Mouse (Mus musculus) cerebellum, adult 11-12 months (tissue): ENCODE results near the gene Slc35f1.
A peak's percentile ranks its signal among the peaks of the same experiment; 100 is the strongest.
"Not testable (repeated sequence)": the region's sequence is repeated elsewhere in the genome, so short reads cannot be mapped to it uniquely, and the experiment has no call there.

Experiments
- DNase-seq: peaks from one replicate; pipeline ENCODE4 v3.0.0; 2022

The Slc35f1 gene

GRCm38 (mm10) chr10:52791560-52791959 is 101.2 kb downstream of the Slc35f1 start:
- peak; percentile 2 for DNase-seq

GRCm38 (mm10) chr10:52797454-52797853 is 107.1 kb downstream of the Slc35f1 start:
- no peak for DNase-seq

DNA sequence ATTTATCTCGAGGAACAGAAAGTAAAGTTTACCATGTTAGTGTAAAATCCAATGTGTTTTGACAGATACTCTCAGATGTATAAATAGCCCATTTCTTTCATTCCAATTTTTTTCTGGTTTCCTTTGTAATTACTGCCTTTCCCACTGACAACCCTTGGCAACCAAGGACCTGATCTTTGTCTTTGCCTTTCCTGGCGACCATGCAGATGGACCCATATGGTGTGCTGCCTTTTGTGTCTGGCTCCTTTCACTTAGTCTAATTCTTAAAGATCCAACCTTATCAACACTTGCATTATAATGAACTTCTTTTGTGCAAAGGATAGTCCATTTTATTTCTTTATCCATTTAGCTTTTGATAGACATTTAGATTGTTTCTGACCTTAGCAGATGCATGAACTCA is 117.5 kb downstream of the Slc35f1 start:
- no peak for DNase-seq

DNA sequence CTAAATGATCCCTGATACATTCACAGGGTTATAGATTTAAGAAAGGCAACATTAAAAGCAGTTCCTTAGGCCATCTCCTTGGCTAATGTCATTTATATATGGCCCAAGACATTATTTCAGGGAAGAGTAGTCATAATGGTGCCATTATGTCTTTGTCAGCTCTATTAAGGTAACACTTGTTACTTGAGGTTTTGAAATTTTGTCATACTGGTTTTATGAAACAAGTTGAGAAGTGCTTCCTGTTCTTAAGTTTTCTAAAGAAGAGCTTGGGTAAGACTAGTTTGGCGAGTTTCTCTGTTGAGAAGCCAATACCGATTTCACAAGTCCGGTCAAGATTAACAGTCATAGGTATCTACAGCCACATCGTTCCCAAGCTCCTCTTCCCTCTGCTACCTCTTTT is 122.5 kb downstream of the Slc35f1 start:
- no peak for DNase-seq

GRCm38 (mm10) chr10:52814358-52814757 is 124.0 kb downstream of the Slc35f1 start:
- no peak for DNase-seq

- DNase-seq, result no peak
Measured at GRCm38 (mm10) chr10:52819661-52820060, 129.3 kb downstream of the Slc35f1 start.

GRCm38 (mm10) chr10:52822909-52823308 is 132.6 kb downstream of the Slc35f1 start:
- no peak for DNase-seq

DNA sequence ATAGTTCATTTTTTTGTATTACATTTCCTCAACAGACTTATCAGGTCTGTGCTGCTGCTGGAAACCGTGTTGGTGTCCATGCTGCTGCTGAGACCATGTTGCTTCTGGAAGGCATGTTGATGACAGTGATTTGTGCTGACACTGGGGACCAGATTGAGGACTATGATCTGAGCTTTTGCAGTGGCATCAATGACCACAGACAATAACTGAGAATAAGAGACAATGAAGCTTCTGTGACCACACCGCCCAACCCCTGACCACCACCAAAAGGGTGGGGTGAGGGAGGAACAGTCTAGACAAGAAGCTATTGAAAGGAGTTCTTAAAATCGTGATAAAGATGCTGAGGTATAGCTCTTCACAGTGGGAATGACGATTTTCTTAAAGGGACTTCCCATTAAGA is 135.4 kb downstream of the Slc35f1 start:
- no peak for DNase-seq

GRCm38 (mm10) chr10:52840819-52841218 is 150.5 kb downstream of the Slc35f1 start:
- peak; percentile 9 for DNase-seq

DNA sequence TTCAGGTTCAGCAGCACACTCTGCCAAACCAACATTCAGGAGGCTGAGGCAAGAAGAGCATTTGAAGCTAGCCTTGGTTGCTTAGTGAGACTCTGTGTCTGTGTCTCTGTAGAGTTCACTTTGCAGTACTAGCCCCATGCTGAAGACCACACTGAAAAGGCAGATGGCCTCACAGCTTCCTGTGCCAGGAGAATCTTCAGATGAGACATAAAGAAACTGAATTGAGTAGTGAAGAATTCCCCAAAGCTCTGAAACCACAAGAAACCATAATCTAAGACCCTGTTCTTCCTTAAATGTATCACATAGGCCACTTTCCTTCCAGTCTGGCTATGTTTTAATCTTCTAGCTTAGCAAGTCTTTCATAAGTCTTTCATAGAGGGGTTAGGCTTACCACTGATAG is 161.7 kb downstream of the Slc35f1 start:
- DNase-seq, result no peak

- no peak for DNase-seq
Measured at GRCm38 (mm10) chr10:52860851-52861250, 170.5 kb downstream of the Slc35f1 start.

DNA sequence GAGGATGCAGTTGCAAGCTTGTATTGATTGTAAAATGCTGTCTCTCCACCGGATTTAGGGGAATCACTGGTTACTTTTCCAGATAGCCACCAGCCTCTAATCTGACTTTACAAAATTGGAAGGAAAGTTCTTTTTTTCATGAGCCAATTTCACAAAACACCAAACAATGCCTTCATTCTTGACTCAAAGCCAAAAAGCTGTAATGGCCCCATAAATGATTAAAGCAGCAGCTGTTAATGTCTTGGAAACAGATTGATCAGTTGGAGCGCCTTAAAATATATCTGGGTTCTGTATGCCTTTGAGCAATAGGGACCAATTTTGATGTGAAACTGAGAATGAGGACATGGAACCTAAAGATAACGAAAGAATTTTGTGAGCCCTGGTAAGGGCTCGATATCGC is 174.6 kb downstream of the Slc35f1 start:
- DNase-seq, result no peak

DNA sequence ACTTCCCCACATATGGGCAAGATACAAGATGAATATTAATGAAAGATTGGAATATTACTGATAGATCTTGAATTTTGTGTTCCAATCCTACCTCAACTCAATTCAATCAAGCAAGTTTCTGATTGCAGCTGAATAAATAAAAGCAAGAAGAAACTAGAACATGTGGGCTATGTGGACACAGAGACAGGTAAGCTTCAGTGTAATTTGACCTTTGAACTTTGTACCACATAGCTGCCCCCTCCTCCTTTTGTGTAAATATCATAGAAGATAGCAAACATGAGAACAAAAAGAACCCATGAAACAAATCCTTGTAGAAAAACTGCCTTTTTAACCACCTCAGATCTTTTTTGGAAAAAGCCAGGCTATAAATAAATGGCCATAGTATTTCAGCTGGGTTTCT is 180.8 kb downstream of the Slc35f1 start:
- DNase-seq, result no peak

GRCm38 (mm10) chr10:52874133-52874532 is 183.8 kb downstream of the Slc35f1 start:
- no peak for DNase-seq

- DNase-seq, result no peak
Measured at GRCm38 (mm10) chr10:52874712-52875111, 184.4 kb downstream of the Slc35f1 start.

- no peak for DNase-seq
Measured at GRCm38 (mm10) chr10:52877263-52878021, 187.1 kb downstream of the Slc35f1 start.

GRCm38 (mm10) chr10:52878093-52878801 is 187.9 kb downstream of the Slc35f1 start:
- no peak for DNase-seq

DNA sequence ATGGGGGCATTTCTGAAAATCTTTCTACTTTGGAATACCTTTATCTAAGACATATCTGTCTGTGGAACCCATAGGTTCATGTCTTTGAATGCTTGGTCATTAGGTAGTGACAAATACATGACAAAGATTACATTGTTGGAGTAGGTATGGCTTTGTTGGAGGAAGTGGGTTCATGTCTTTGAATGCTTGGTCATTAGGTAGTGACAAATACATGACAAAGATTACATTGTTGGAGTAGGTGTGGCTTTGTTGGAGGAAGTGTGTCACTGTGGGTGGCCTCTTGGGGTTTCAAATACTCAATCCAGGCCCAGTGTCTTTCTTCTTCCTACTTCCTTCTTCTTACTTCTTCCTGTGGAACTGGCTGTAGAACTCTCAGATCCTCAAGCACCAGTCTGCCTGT is 206.4 kb downstream of the Slc35f1 start:
- DNase-seq, result not testable (repeated sequence)

GRCm38 (mm10) chr10:52904914-52905313 is 214.6 kb downstream of the Slc35f1 start:
- DNase-seq, result peak; percentile 2

GRCm38 (mm10) chr10:52911762-52912161 is 221.4 kb downstream of the Slc35f1 start:
- DNase-seq, result no peak

DNA sequence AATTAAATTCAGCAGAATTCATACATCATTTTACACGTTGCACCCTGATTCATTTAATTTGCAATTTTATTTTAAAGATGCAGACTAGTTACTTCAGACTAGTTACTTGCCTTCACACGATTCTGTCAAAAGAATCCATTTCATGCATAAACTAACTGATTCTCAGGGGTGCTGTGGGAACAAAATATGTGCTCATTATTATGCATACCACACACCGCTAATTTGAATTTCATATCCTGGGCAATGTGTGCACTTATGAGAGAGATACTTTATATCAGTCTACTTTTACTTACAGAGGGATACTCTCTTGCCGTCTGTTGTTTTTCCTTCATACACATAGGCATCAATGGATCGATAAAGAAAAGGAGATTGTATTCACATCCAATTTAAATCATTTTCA is 228.4 kb downstream of the Slc35f1 start:
- DNase-seq, result no peak

GRCm38 (mm10) chr10:52923143-52923542 is 232.8 kb downstream of the Slc35f1 start:
- no peak for DNase-seq

DNA sequence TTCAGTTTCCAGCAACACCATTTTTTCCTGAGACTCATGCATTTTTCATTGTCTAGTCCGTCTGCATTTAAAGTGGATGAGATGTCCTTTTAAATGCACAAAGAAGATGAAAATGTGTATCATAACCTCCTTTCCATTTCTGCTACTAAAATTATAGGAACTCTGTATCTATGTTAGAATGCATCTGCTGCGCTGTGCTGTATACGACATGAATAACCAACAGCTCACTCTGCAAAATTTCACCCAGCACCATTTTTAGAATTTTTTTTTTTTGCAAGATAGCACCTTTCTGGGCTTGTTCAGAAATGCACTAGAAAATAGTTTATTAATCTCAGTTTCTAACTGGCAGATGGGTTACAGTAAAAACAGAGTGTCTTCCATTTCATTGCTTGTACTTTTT is 236.0 kb downstream of the Slc35f1 start:
- DNase-seq, result no peak

GRCm38 (mm10) chr10:52932159-52932558 is 241.8 kb downstream of the Slc35f1 start:
- no peak for DNase-seq

GRCm38 (mm10) chr10:52934615-52935014 is 244.3 kb downstream of the Slc35f1 start:
- DNase-seq, result no peak
